Mouse (Mus musculus): ENCODE results near the gene Hmgb1. TPM values are rescaled to one million over a fixed set of nuclear protein-coding genes. Genes with fewer than 3 reads are reported as not detected.

Hmgb1 gene
- total and polyA plus RNA-seq, 3 experiments = 227 to 899 (median 288) TPM

DNA sequence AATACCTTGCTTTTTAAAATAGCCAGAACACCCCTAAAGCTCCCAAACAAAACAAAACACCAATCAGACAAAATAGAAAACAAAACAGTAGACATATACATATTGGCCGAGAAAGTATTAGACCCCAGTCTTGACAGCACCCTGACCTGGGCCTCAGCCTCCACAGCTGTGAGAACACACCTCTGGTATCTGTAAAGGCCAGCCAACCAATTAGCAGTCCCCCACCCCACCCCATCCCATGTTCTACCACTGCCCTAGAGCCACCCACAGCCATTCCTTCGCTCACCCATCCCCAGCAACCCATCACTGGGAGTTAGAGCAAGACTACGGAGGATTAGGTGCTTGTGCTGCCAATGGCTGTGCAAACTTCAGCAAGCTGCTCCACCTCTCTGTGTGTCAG is 33.4 kb downstream of the Hmgb1 start:
- no peak overlapping the region for H3K27ac ChIP-seq (ENCODE audit: insufficient read depth, low read depth)
- peaks cover 0 to 8% of the 10 kb centered on the region in 2 experiments; a peak in 1 of 4 replicates for H3K4me1 ChIP-seq (ENCODE audit: control insufficient read depth in 1 of 2, insufficient read depth in 2 of 2)
- H3K9ac ChIP-seq (ENCODE audit: insufficient read depth, low read depth) = no peak overlapping the region
- in situ Hi-C loops (cut with MboI; ENCODE audit: low pct_ligation_motif_present, low pct_unique_long_range_greater_than_20kb, low sequenced_read_pairs) = no loop called here
- H3K36me3 ChIP-seq (replicated peaks in 1 of 2; ENCODE audit: control insufficient read depth in 1 of 2, insufficient read depth in 1 of 2, low read length in 1 of 2) = no peaks in the 10 kb centered on the region
- H3K27me3 ChIP-seq (replicated peaks) = no peaks in the 10 kb centered on the region
- no peak overlapping the region for H3K4me2 ChIP-seq (ENCODE audit: insufficient read depth, low read depth, poor library complexity, severe bottlenecking)
- dilution Hi-C loops (cut with MboI; ENCODE audit: extremely low pct_ligation_motif_present, extremely low pct_unique_long_range_greater_than_20kb, low sequenced_read_pairs) = no loop called here
- DNase-seq (ENCODE audit: extremely low read depth) = no peak
- H3K79me2 ChIP-seq (replicated peaks; ENCODE audit: control insufficient read depth, extremely low read depth, insufficient read depth, poor library complexity, severe bottlenecking) = no peaks in the 10 kb centered on the region
- peaks cover 3% of the 10 kb centered on the region for H3K9me3 ChIP-seq (replicated peaks; ENCODE audit: low read length)
- no peak overlapping the region for H3K4me3 ChIP-seq (replicated peaks in 1 of 3; ENCODE audit: low read depth in 2 of 3, low read length in 2 of 3, poor library complexity in 1 of 3)
- TF ChIP-seq E2F4 (IDR thresholded peaks at IDR 0.05; ENCODE audit: insufficient replicate concordance, low read depth, low read length) (no peak), UBTF (IDR thresholded peaks at IDR 0.05; ENCODE audit: low read depth, low read length) (no peak), TCF12 (IDR thresholded peaks at IDR 0.05; ENCODE audit: low read depth, low read length) (no peak), USF2 (conservative IDR thresholded peaks at IDR 0.05; ENCODE audit: low read depth, low read length) (no peak), NELFE (IDR thresholded peaks at IDR 0.05; ENCODE audit: low read depth, low read length) (no peak), TBP (conservative IDR thresholded peaks at IDR 0.05; ENCODE audit: low read depth, low read length) (no peak), MAFK (IDR thresholded peaks at IDR 0.05; ENCODE audit: insufficient replicate concordance, low read length) (no peak), ZC3H11A (IDR thresholded peaks at IDR 0.05; ENCODE audit: low read depth, low read length) (no peak), ELF1 (IDR thresholded peaks at IDR 0.05; ENCODE audit: low read depth, low read length) (no peak), BHLHE40 (IDR thresholded peaks at IDR 0.05; ENCODE audit: low read depth, low read length) (no peak), POLR2AphosphoS2 (IDR thresholded peaks at IDR 0.05; ENCODE audit: low read depth, low read length) (no peak), ETS1 (conservative IDR thresholded peaks at IDR 0.05; ENCODE audit: low read depth, low read length) (no peak), JUND (conservative IDR thresholded peaks at IDR 0.05; ENCODE audit: low read depth, low read length) (no peak), RAD21 (IDR thresholded peaks at IDR 0.05; ENCODE audit: low read depth, low read length) (no peak), POLR2A (IDR thresholded peaks at IDR 0.05; ENCODE audit: low read depth, low read length) (no peak), CHD2 (IDR thresholded peaks at IDR 0.05; ENCODE audit: low read length) (no peak), EP300 (IDR thresholded peaks at IDR 0.05; ENCODE audit: low read length) (no peak)

DNA sequence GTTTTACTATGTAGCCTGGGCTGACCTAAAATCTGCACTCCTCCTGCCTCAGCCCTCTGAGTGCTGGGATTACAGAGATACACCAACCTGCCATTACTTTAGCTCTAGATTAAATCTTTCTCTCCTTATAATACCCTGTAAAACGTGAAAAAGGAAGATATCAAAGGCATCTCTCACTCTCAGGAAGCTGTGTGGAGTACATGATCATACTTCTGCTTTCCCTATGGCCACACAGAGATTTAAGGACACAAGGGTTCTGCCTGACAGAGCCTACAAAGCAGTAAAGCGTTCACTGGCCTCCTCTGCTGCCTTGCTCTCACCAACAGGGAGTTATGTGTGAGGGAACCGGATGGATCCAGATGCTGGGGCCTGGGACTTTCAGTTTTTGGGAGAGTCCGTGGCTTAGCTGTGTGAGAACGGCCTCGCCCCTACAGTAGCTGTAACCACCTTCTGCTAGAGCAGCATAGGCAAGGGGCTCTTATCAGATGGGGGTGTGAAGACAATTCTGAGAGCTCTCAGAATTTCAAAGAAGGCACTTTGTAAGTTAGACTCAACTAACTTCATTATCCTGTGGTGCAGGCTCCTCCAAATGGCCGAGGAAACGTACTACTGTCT is 36.8 kb downstream of the Hmgb1 start:
- H3K4me3 ChIP-seq (replicated peaks in 1 of 3; ENCODE audit: low read depth in 2 of 3, low read length in 2 of 3, poor library complexity in 1 of 3) = no peak overlapping the region
- no peak overlapping the region for H3K27ac ChIP-seq (ENCODE audit: insufficient read depth, low read depth)
- peaks cover 3% of the 10 kb centered on the region for H3K9me3 ChIP-seq (replicated peaks; ENCODE audit: low read length)
- no peaks in the 10 kb centered on the region for H3K79me2 ChIP-seq (replicated peaks; ENCODE audit: control insufficient read depth, extremely low read depth, insufficient read depth, poor library complexity, severe bottlenecking)
- H3K9ac ChIP-seq (ENCODE audit: insufficient read depth, low read depth) = no peak overlapping the region
- no peak for TF ChIP-seq NELFE (IDR thresholded peaks at IDR 0.05; ENCODE audit: low read depth, low read length)
- no peak for TF ChIP-seq ETS1 (conservative IDR thresholded peaks at IDR 0.05; ENCODE audit: low read depth, low read length)
- TF ChIP-seq ZNF384 (IDR thresholded peaks at IDR 0.05; ENCODE audit: low read depth, low read length) = no peak
- TF ChIP-seq HCFC1 (IDR thresholded peaks at IDR 0.05; ENCODE audit: low read depth, low read length) = no peak
- TF ChIP-seq POLR2A (IDR thresholded peaks at IDR 0.05; ENCODE audit: low read depth, low read length) = no peak
- no peak for TF ChIP-seq ZKSCAN1 (IDR thresholded peaks at IDR 0.05; ENCODE audit: borderline replicate concordance, low read depth, low read length)
- no peak for TF ChIP-seq JUND (conservative IDR thresholded peaks at IDR 0.05; ENCODE audit: low read depth, low read length)
- no peak for TF ChIP-seq POLR2AphosphoS2 (IDR thresholded peaks at IDR 0.05; ENCODE audit: low read depth, low read length)
- TF ChIP-seq UBTF (IDR thresholded peaks at IDR 0.05; ENCODE audit: low read depth, low read length) = no peak
- no peak overlapping the region for H3K4me2 ChIP-seq (ENCODE audit: insufficient read depth, low read depth, poor library complexity, severe bottlenecking)
- dilution Hi-C loops (cut with MboI; ENCODE audit: extremely low pct_ligation_motif_present, extremely low pct_unique_long_range_greater_than_20kb, low sequenced_read_pairs) = no loop called here
- H3K27me3 ChIP-seq (replicated peaks) = no peaks in the 10 kb centered on the region
- in situ Hi-C loops (cut with MboI; ENCODE audit: low pct_ligation_motif_present, low pct_unique_long_range_greater_than_20kb, low sequenced_read_pairs) = no loop called here
- no peak for DNase-seq (ENCODE audit: extremely low read depth)
- peaks cover 0 to 8% of the 10 kb centered on the region in 2 experiments; a peak in 1 of 4 replicates for H3K4me1 ChIP-seq (ENCODE audit: control insufficient read depth in 1 of 2, insufficient read depth in 2 of 2)
- no peaks in the 10 kb centered on the region for H3K36me3 ChIP-seq (replicated peaks in 1 of 2; ENCODE audit: control insufficient read depth in 1 of 2, insufficient read depth in 1 of 2, low read length in 1 of 2)

Data from CH12.LX (cell line).